Mouse (Mus musculus) frontal cortex, postnatal 10 days (tissue): Measurements from ENCODE around the gene Prss16.

Source experiments
- DNase-seq, 2 experiments: peaks; one replicate each; pipeline ENCODE4 v3.0.0; 2022; ENCODE audit warnings: low spot score in 2 of 2, mixed read lengths in 1 of 2

Prss16 gene

DNA sequence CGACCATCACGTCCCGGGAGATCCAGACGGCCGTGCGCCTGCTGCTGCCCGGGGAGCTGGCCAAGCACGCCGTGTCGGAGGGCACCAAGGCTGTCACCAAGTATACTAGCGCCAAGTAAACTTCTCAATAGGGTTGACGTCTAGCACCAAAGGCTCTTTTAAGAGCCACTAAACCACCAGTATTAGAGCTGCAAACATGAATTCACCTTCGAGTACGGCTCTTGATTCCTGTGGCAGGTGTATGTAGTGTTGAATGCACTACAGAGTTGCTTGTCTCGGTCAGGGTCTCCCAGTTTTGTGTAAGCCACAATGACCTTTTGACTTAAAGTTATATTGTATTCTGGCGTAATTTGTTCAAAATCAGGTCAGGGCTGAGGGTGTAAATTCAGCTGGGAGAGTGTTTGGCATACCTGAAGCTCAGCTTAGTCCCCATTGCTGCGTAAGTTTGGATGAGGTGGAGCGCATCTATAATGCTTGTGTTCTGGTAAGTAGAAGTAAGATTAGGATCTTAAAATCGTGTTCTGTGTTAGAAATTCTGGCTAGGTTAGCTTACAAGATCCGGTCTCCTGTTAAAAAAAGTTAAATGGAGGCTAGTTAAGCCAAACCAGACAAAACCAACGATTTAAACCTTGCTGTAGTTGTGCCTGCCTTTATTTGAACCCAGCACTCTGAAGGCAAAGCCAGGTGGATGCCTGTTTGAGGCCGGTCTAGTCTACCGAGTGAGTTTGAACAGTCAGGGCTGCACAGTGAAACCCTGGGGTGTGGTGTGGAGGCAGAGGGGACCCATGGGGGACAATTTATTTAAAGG is 26.8 kb upstream of the Prss16 start:
- no peak for DNase-seq

DNA sequence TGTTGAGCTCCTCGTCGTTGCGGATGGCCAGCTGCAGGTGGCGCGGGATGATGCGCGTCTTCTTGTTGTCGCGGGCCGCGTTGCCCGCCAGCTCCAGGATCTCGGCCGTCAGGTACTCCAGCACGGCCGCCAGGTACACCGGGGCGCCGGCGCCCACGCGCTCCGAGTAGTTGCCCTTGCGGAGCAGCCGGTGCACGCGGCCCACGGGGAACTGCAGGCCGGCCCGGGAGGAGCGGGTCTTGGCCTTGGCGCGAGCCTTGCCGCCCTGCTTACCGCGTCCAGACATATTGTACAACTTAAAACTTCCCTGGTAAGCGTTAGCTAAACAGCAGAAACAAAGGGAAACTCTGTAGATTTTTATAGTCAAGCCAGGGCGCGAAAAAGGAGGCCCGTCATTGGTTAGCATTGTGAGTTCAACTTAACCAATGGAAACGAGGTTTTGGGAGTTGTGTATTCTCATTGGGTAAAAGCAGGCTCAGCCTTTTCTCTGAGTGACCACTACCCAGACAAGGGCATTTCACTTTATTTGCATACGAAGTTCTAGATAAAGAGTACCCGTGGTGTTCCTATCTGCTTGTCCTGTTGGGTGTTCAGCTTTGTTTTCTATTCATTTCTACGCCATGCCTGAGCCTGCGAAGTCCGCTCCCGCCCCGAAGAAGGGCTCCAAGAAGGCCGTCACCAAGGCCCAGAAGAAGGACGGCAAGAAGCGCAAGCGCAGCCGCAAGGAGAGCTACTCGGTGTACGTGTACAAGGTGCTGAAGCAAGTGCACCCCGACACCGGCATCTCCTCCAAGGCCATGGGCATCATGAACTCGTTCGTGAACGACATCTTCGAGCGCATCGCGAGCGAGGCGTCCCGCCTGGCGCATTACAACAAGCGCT is 26.0 kb upstream of the Prss16 start, which contains the start of the genes Hist1h2ah and Hist1h2bk:
Hist1h2ah (minus strand) TSS at position 302 of the 882 bp plus-strand sequence.
Hist1h2bk (plus strand) TSS at position 604 of the 882 bp plus-strand sequence.
- peak; percentile 80 to 81 for DNase-seq

DNA sequence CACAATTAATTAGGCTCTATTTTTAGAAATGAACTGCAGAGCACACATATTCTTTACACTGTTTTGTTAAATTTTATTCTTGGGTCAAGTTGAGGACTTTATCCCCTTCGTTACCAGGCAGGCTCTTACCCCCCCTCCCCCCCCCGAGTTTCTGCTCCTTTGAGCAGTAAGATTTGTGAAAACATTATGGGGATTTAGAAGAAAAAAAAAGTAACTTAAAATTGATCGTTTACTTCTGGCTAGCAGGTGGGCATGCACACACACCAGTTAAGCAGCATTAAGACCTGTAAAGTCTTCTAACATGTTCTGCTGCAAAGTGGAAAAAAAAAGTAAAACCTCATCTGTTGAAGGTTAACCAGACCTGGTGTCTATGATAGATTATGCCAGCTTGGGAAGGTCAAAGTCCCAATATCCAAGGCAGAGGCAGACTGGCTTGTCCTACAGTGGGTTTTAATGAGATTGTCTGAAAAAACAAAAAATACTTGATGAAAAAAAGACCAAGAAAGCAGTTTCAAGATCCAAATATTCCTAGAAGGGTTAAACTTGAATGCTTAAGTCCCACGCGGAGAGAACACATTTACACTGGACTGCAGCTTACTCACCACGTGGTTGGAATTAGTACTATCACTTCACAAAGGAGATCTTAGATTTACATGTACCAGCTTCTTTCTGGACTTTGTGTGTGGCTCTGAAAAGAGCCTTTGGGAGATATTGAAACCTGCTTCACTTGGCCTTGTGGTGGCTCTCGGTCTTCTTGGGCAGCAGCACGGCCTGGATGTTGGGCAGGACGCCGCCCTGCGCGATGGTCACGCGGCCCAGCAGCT is 25.1 kb upstream of the Prss16 start:
- no peak for DNase-seq

DNA sequence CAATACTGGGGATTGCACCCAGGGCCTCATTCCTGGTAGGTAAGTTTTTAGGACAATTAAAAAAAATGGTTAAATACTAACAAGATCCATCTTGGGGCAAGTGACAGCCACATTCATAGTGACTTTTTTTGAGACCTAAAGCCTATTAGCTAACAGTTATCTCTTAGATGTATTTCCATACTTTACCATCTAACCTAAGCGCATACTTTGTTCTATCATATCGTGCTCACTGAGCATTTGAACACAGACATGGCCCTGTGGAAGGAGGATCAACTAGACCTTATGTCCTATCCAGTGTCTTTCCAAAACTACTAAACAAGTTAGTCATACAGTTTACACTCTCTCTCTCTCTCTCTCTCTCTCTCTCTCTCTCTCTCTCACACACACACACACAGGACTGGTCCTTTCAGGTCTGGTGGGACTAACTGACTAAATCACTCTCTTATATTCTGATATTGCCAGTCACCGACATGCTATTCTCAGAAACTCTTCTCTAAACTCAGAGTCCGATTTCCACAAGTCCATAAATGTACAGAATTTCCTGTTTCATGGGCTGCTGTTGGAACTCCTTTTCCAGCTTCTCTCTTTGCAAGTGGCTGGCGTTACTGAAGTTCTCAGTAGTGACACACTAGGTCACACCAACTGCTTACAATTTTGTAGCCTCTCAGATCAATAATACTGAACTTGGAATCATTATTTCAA is 24.4 kb upstream of the Prss16 start:
- no peak for DNase-seq

DNA sequence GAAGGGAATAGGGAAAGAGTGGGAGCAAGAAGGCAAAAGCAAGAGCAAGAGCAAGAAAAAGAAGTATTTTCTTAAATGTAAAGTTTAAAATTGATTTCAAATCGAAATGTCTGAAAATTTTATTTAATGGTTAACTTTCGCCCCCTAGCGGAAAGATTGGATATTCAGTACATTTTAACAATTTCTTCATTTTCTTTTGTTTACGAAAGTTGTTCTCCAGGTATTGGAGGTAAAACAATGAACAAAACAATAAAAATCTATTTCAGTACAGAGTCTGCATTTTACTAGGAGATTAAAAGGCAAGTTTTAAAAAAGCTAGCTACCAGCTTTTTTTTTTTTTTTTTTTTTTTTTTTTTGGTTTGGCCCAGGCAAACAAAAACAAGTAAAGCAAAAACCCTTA is 21.0 kb upstream of the Prss16 start:
- DNase-seq = no peak

DNA sequence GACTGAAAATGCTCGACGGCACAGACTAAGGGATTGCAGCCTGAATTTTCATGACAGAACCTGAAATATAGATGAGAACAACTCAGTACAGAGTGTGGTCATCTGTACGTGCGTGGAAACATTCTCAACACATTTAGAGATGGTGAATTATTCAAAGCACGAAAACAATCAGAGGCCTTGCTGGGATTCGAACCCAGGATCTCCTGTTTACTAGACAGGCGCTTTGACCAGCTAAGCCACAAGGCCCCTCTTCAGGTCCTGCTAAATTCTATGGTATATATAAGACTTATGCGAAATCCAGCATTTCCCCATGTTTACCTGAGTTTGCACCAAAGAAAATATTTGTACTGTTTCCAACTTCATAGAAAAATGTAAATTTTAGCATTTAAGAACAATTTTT is 20.4 kb upstream of the Prss16 start:
- no peak for DNase-seq

DNA sequence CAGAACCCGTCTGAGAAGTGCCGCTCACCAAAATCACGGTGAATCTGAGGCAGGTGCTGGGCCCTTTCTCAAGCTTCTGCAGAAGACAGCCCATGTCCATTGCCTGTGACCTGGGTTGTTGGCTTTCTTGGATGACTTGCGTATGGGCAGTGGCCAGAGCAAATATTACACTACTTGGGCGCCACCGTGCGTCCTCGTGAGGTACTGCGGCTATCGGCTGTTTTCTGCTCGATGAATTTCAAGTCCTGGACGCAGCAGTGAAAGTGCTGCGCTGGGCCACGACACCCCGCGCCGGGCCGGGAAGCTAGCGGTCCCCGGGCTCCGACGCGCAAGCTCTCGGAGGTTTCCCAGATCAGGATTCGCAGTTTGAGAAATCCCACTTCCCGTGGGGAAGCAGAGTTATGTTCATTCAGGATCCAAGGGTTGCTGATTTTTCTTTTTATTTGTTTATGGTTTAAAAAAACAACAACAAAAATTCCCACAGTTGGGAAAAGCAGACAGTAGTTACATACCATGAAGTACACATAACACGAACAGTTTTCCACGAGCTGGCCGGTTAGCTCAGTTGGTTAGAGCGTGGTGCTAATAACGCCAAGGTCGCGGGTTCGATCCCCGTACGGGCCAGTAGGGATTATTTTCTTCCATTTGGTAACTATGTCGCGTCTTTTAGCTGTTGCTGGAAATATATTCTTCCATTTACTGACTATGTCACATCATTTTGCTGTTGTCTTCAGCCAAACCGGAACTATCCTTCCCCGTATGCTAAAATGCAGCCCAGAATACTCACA is 19.3 kb upstream of the Prss16 start:
- DNase-seq = peak; percentile 79 to 89

DNA sequence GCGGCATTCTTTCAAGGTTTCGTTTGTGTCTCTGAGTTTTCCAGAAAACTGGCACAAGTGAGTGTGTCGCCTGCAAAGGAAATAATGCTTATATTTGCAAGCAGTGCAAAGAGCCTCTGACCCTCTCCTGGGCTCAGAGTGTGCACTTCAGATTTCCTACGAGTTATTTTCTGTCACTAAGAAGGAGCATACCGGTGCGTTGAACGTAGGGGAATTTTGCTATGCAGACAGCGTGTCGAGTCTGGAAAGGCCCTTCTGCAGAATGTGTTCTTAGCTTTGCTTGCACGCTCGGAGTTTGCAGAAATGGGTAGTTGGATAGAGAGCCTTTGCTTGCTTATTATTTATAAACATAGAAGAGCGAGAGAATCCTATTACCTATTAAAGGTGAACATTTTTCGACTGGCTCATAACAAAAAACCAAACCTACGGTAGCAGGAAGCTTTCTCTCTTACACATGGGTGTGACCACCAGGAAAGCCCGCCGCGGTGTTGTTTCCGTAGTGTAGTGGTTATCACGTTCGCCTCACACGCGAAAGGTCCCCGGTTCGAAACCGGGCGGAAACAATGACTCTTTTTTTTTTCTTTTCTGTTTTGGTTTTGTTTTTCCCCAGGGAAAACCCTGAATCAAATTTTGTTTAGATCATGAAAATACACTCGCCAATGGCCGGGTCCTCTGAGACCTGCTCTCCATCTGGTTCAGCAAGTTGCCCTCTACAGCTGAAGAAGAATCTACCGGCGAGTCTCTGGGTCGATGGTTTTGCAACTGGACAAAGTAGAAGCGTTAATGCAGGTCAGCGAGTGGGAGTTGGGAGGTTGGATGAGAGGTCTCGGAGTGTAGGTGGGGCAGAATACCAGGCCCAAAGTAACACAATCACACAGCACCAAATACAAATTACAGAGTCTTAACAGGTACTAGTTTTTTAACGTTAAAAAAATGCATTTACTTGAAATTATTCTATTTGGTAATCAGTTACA is 16.8 kb upstream of the Prss16 start:
- peak in 1 of 2 experiments; percentile 82 for DNase-seq

DNA sequence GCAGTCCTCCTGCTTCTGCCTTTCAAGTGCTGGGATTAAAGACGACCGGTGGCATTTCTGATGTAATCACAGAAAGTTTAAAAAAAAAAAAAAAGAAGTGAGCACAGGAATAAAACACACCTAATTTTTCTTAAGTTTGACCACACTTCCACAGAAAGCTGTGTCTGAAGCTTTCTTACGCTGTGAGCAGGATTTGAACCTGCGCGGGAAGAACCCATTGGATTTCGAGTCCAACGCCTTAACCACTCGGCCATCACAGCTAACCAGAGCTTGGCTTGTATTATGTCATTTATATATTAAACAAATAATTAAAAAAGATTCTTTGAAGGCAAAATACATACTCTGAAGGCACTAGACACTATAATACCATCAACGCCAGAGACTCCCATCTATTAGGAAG is 12.7 kb upstream of the Prss16 start:
- DNase-seq = peak in 1 of 2 experiments; percentile 66

DNA sequence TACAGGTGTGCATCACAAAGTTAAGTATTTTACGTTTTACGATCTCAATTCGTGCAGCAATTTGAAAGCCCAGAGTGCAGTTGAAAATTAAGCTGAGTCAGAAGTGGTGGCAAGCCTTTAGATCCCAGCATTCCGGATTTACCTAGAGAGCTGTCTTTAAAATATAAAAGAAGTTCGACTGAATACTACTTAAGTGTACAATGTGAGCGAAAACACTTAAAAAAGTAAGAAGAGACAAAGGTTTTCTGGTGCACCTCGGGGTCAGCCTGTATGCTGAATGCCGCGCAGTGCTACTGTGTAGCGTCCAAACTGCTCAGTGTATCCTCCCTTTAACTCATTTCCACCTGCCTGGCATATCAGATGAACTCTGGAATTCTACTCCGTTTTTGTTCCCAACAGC is 12.0 kb upstream of the Prss16 start:
- no peak for DNase-seq

DNA sequence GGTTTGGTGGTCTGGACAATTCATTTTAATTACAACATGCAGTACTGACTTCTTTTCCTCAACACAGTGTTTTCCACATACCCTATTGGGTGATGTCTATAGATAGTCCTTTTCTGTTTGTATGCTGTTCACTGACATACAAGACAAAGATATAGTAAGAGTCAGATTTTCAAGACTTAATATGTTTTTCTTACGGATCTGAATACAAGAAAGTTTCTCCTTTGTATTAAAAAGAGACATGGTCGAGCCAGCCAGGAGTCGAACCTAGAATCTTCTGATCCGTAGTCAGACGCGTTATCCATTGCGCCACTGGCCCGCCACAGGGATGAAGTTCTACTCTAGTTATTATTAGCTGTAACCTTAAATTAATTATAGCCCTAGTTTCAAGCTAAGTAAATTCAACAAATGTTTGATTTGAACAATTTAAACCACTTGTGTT is 11.4 kb upstream of the Prss16 start:
- DNase-seq = peak in 1 of 2 experiments; percentile 28

DNA sequence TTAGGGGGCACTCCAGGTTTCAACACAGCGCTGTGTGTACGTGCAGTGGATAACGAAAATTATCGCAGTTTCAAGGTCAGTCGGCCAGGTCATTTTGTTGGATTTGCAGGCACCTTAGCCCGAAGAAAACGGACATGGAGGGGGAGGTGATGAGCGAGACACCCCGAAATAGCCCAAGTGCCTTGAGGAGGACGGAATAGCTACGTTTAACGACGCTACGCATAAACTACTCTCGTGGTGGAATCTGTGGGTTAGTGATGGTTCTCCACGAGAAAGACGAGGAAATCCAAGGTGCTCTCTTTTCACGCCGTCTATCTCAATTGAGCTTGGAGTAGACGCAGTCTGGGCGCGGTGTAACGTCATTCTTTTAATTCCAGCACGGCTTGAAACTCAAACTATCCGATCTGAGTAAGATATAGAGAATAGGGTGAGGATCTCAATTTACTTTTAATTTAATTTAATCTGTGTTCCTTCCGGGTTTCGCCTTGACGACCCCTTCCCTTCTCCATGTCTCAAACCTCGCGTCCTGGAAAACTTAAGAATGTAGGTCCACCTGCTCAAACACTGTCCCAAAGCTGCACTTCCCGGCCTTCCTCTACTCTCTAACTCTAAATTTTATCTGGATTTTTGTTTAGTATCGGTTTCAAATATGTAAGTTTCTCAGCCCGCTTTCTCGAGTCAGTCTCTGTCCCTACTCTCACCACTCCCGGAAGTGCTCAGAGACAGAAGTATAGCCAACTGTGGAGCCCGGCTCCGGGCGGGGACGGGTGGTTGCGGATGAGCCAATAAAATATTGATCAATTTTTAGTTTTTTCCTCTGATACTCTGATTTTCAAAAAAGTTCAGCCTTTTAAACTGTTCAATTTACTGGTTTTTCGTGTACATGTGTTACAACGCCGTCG is 10.6 kb upstream of the Prss16 start:
- no peak for DNase-seq

DNA sequence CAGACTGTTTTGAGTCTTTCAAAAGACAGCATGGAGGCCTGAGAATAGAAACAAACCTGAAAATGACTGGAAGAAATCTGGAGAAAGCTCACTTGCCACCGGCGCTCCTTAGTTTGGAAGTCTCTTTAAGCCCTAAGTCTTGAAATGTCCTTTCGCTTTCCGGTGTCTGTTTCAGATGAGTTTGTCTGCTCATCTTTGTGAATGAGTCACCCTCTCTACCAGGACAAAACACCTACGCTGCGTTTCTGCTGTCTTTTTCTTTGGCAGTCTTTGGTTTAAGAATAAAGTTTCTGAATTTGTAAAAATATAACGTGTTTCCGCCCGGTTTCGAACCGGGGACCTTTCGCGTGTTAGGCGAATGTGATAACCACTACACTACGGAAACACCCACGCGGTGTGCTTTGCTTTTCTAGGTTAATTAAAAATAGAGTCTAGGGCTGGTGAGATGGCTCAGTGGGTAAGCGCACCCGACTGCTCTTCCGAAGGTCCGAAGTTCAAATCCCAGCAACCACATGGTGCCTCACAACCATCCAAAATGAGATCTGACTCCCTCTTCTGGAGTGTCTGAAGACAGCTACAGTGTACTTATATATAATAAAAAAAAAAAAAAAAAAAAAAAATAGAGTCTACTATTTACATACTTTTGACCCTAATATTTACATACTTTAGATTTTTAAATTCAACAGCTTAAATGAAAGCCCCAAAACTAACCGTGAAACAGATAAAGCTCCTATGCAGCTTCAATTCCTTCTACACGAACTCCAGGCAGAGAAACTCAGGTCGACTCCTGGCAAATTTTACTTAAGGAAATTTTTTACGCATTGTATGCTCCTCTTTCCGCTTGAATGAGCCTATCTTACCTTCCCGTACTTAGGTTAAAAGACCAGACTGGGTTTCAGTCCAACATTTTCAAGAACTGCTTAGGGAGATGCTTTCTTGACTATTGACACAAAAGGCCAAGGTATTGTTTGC is 6.2 kb upstream of the Prss16 start:
- DNase-seq = peak in 1 of 2 experiments; percentile 48

DNA sequence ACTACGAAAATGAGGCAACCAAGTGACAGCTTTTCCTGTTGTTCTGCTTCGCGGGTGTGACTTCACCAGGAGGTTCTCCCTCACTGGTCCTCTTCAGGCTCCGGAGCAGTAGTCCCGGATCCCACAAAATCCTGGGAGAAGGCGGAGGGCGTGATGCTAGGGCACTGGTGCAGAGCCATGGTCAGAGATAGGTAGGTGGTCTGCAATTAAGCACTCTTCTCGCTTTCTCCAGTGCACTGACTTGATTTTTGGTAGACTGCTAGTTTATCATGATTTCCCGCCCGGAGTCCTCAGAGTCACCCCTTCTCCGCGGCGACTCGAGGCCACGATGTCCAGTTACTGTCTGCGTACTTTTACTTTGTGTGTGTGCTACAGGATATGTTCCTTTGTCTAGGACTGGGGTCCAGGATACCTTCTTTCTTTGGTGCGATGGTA is 4.9 kb upstream of the Prss16 start:
- DNase-seq = no peak

DNA sequence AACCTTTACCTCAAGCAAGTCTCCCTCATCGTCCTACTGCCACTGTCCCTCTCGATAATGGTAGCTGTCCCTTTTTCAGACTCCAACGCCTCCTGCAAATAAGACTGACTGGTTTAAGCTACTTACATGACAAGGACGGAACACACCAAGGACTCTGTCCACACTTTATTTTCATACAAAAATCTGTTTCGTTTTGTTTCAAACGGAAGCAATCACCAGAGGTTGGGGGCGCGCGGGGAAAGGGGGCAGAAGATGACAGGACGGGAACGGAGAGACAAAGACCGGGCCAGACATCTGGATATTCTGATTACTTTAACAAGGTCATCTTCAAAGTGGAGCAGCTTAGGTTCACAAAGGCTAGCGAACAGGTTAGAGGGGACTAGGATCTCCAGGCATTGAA is 4.2 kb upstream of the Prss16 start:
- DNase-seq = no peak

DNA sequence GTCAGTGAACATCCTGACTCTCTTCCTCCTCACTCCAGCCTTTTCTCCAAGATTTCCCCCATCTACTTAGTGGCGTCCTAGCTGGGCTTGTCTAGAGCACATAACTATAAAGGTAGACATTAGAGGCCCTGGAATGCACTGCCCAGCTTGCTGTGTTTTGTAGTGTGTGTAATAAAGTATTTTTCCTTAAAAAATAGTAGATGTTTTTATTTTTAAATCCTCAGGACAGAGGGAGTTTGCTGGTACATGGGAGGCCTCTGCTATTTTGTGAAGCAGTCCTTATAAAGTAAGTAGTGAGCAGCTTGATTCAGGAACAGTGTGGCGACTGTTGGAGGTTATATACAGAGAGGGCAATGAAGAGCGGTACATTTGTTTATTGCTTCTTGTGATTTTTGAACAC is 835 bp downstream of the Prss16 start:
- no peak for DNase-seq

DNA sequence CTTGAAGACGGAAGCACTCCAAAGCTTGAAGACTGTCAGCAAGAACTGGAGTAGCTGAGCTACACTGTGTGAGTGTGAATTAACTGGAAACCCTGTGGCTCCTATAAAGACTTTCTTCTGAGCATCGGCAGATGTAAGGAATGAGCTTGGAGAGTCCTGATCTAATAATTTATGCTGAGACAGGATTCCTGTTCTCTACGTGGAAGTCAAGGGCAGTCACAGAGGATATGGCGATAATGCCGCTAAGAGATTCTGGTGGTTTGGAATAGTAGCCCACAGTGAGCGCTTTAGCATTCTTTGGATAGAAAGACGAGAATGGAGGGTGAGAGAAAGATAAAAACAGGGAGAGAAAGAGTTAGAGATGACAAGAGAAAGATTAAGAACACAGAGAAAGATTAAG is 1.7 kb downstream of the Prss16 start:
- DNase-seq = no peak
